Mouse (Mus musculus) MEL (cell line): Measurements from ENCODE around the gene Fa2h.
A peak's percentile ranks its signal among the peaks of the same experiment; 100 is the strongest.

Source experiments
- CTCF ChIP-seq, 3 experiments: IDR thresholded peaks in 2 of 3; conservative IDR thresholded peaks in 1 of 3; 2 replicates each; pipeline ENCODE4 v1.5.1; 2011 to 2012; ENCODE audit warnings: low read length in 3 of 3, low read depth in 2 of 3, mild to moderate bottlenecking in 2 of 3, improper control_type of control experiment in 1 of 3, inconsistent platforms in 1 of 3, mixed read lengths in 1 of 3, moderate library complexity in 1 of 3; ENCODE audit not compliant: control insufficient read depth in 1 of 3, insufficient read depth in 1 of 3, poor library complexity in 1 of 3, severe bottlenecking in 1 of 3
- E2F4 ChIP-seq: IDR thresholded peaks from 2 replicates; pipeline ENCODE4 v1.6.1; 2011; ENCODE audit warnings: low read depth, low read length, improper control_type of control experiment, borderline replicate concordance
- GATA1 ChIP-seq: IDR thresholded peaks from 2 replicates; pipeline ENCODE4 v1.6.1; 2011; ENCODE audit warnings: low read depth, low read length, improper control_type of control experiment
- POLR2A ChIP-seq, 2 experiments: IDR thresholded peaks; 2 replicates each; pipeline ENCODE4 v1.6.1; 2011 to 2012; ENCODE audit warnings: low read length in 2 of 2, mild to moderate bottlenecking in 2 of 2, control low read depth in 1 of 2, improper control_type of control experiment in 1 of 2, low read depth in 1 of 2, moderate library complexity in 1 of 2; ENCODE audit not compliant: control insufficient read depth in 1 of 2, insufficient read depth in 1 of 2, poor library complexity in 1 of 2
- POLR2AphosphoS5 ChIP-seq: IDR thresholded peaks from 2 replicates; pipeline ENCODE4 v1.6.1; 2012; ENCODE audit warnings: low read depth, borderline replicate concordance, mild to moderate bottlenecking, inconsistent platforms, low read length, moderate library complexity, mixed read lengths
- RAD21 ChIP-seq: IDR thresholded peaks from 2 replicates; pipeline ENCODE4 v1.6.1; 2011; ENCODE audit warnings: mild to moderate bottlenecking, low read depth, low read length, improper control_type of control experiment
- RCOR1 ChIP-seq: IDR thresholded peaks from 2 replicates; pipeline ENCODE4 v1.6.1; 2012; ENCODE audit warnings: low read depth, mild to moderate bottlenecking, inconsistent platforms, low read length, improper control_type of control experiment
- USF1 ChIP-seq: IDR thresholded peaks from 2 replicates; pipeline ENCODE4 v1.6.1; 2014; ENCODE audit warnings: low read depth, mild to moderate bottlenecking, inconsistent platforms, low read length, improper control_type of control experiment, moderate library complexity
- ZC3H11A ChIP-seq: IDR thresholded peaks from 2 replicates; pipeline ENCODE4 v1.6.1; 2012; ENCODE audit warnings: low read depth, mild to moderate bottlenecking, inconsistent platforms, low read length, improper control_type of control experiment

DNA sequence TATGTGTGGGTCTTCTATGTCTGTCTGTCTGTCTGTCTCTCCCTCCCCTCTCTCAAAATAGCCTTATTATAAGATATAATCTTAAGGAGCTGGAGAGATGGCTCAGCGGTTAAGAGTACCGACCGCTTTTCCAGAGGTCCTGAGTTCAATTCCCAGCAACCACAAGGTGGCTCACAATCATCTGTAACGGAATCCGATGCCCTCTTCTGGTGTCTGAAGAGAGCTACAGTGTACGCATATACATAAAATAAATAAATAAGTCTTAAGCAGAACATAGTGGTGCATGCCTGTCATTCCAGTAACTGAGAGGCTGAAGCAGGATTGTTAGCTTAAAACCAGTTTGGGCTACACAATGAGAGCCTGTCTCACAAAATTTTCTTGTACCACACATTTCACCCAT is 43.0 kb downstream of the Fa2h start:
- no peak for TF ChIP-seq E2F4
- no peak for TF ChIP-seq RAD21
- no peak for TF ChIP-seq POLR2A (IDR thresholded peaks at IDR 0.05; ENCODE audit: control insufficient read depth in 1 of 2, insufficient read depth in 1 of 2, low read depth in 1 of 2, low read length in 2 of 2, poor library complexity in 1 of 2)
- TF ChIP-seq CTCF (IDR thresholded peaks at IDR 0.05 in 2 of 3, conservative IDR thresholded peaks at IDR 0.05 in 1 of 3; ENCODE audit: control insufficient read depth in 1 of 3, insufficient read depth in 1 of 3, low read depth in 2 of 3, low read length in 3 of 3, poor library complexity in 1 of 3, severe bottlenecking in 1 of 3): peak; percentile 4 to 63 (median 7); a peak in 3 of 6 replicates
- TF ChIP-seq POLR2AphosphoS5: no peak
- no peak for TF ChIP-seq RCOR1
- TF ChIP-seq GATA1: no peak
- TF ChIP-seq ZC3H11A: no peak
- TF ChIP-seq USF1: no peak
